Mouse (Mus musculus): ENCODE data around the gene Gm12248.
"Not testable (repeated sequence)": the region's sequence is repeated elsewhere in the genome, so short reads cannot be mapped to it uniquely, and the experiment has no call there.

GRCm38 (mm10) chr11:58098366-58098720 lies 5.4 kb upstream of the Gm12248 start:
- peak; percentile 58 for TF ChIP-seq CTCF (IDR thresholded peaks at IDR 0.05; ENCODE audit: low read depth)
- not testable (repeated sequence) for TF ChIP-seq EP300 (IDR thresholded peaks at IDR 0.05; ENCODE audit: low read depth)
